Mouse (Mus musculus): ENCODE measurements around the gene Gm49388. TPM values are rescaled to one million over a fixed set of nuclear protein-coding genes. Genes with fewer than 3 reads are reported as not detected.
A peak's percentile ranks its signal among the peaks of the same experiment; 100 is the strongest.

The Gm49388 gene
- not detected in 2 replicates for polyA plus RNA-seq (2016; fragmentation: Nextera tagmentation; extraction: Ambion mirVana)

DNA sequence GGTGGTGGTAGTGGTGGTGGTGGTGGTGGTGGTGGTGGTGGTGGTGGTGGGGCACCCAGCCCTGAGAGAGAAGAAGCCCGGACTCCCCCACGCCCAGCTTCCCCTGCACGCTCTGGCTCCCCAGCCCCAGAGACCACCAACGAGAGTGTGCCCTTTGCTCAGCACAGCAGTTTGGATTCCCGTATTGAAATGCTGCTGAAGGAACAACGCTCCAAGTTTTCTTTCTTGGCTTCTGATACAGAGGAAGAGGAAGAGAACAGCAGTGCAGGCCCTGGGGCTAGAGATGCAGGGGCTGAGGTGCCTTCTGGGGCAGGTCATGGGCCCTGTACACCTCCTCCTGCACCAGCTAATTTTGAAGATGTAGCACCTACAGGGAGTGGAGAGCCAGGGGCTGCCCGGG, at the start of gene Gm49388:
Gene Gm49388, plus strand, starts transcription at position 301 of the 400 bp plus-strand sequence.
- Histone ChIP-seq H3K4me1 (replicated peaks) (no peaks in the 10 kb centered on the region), H3K9ac (no peak within 1 kb of the TSS; the same call in 1 of the 2 replicates), H3K4me3 (no peak within 1 kb of the TSS), H3K36me3 (peaks cover 98% of the 10 kb centered on the region), H3K4me2 (no peak within 1 kb of the TSS), H3K9me3 (replicated peaks) (no peaks in the 10 kb centered on the region), H3K27me3 (replicated peaks) (no peaks in the 10 kb centered on the region), H3K27ac (ENCODE audit: poor library complexity, severe bottlenecking) (no peak within 1 kb of the TSS)
- ATAC-seq (ENCODE audit: insufficient number of reproducible peaks, low FRiP score) = no peak
- WGBS = 90% methylated on average over 7 of the region's 7 CpGs

GRCm38 (mm10) chr7:127744366-127745045, 40.9 kb upstream of the Gm49388 start, which contains the start of gene Fbxl19:
Gene Fbxl19 (plus strand): TSS chr7:127744543.
- peaks cover 16% of the 10 kb centered on the region for H3K36me3 ChIP-seq
- WGBS = under 1% methylated on average over 26 of the region's 26 CpGs

GRCm38 (mm10) chr7:127745251-127745651, 40.2 kb upstream of the Gm49388 start:
- ATAC-seq (ENCODE audit: insufficient number of reproducible peaks, low FRiP score) = peak; percentile 85
- 0% methylated on average over 19 of the region's 19 CpGs for WGBS
- Histone ChIP-seq H3K27ac (ENCODE audit: poor library complexity, severe bottlenecking) (peak overlapping the region; percentile 83), H3K4me3 (peak overlapping the region; percentile 95), H3K27me3 (replicated peaks) (peaks cover 3% of the 10 kb centered on the region; the same call in 1 of the 2 replicates), H3K9me3 (replicated peaks) (no peaks in the 10 kb centered on the region), H3K4me2 (peak overlapping the region; percentile 98), H3K36me3 (peaks cover 23% of the 10 kb centered on the region), H3K4me1 (replicated peaks) (peaks cover 24% of the 10 kb centered on the region), H3K9ac (peak overlapping the region; percentile 92)

More at GRCm38 (mm10) chr7:127744366-127745045, 40.9 kb upstream of the Gm49388 start, which contains the start of gene Fbxl19:
- Histone ChIP-seq H3K9me3 (replicated peaks) (no peaks in the 10 kb centered on the region), H3K9ac (peak within 1 kb of the TSS; percentile 92), H3K4me1 (replicated peaks) (peaks cover 24% of the 10 kb centered on the region), H3K27me3 (replicated peaks) (no peaks in the 10 kb centered on the region), H3K27ac (ENCODE audit: poor library complexity, severe bottlenecking) (peak within 1 kb of the TSS; percentile 83), H3K4me3 (peak within 1 kb of the TSS; percentile 95), H3K4me2 (peak within 1 kb of the TSS; percentile 98)
- ATAC-seq (ENCODE audit: insufficient number of reproducible peaks, low FRiP score) = no peak

DNA sequence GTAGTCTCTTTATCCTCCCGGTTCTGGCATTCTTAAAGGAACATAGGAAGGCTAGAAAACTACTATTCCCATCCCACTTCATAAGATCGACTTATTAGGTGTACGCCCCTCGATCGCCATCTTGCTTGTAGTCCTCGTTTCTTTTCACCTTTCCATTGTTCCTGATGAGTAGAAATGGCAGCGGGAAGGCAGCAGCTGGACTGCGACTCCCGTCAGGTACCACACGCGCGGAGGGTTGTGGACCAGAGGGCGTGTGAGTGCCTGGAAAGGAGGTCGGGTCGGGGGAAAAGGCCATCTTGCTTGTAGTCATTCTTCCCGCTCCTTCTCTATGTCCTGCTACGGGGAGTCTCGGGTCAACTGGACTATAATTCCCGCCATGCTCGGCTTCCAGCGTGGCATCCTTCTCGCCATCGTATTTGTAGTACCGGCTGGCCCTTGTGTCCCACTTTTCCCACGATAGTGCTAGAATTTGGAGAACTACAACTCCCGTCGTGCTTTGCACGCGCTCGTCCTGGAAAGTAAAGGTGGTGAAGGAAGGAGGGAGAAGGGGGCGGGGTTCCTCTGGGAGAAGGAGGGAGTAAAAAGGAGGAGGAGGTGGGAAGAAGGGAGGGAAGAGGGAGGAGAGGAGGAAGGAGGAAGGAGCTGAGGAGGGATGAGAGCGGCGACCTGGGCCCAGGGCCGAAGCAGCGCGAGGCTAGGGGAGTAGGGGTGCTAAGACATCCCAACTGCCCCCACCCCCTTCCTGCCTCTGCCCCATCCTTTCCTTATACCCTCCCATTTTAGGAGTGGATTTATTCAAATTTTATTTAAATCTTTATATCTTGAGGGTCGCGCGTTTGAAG, 39.5 kb upstream of the Gm49388 start:
- Histone ChIP-seq H3K9me3 (replicated peaks) (no peaks in the 10 kb centered on the region), H3K9ac (peak overlapping the region; percentile 92), H3K4me2 (peak overlapping the region; percentile 98), H3K27ac (ENCODE audit: poor library complexity, severe bottlenecking) (peak overlapping the region; percentile 83), H3K36me3 (peaks cover 30% of the 10 kb centered on the region), H3K4me3 (peak overlapping the region; percentile 95), H3K4me1 (replicated peaks) (peaks cover 24% of the 10 kb centered on the region), H3K27me3 (replicated peaks) (peaks cover 9% of the 10 kb centered on the region; the same call in 1 of the 2 replicates)
- under 1% methylated on average over 39 of the region's 39 CpGs for WGBS
- peak; percentile 80 for ATAC-seq (ENCODE audit: insufficient number of reproducible peaks, low FRiP score)

- under 1% methylated on average over 44 of the region's 62 CpGs for WGBS
- Histone ChIP-seq H3K27me3 (replicated peaks) (peaks cover 15% of the 10 kb centered on the region; the same call in 1 of the 2 replicates), H3K9me3 (replicated peaks) (no peaks in the 10 kb centered on the region), H3K4me3 (peak overlapping the region; percentile 95), H3K9ac (peak overlapping the region; percentile 92), H3K27ac (ENCODE audit: poor library complexity, severe bottlenecking) (peak overlapping the region; percentile 83), H3K4me1 (replicated peaks) (peaks cover 24% of the 10 kb centered on the region), H3K4me2 (peak overlapping the region; percentile 98), H3K36me3 (peaks cover 39% of the 10 kb centered on the region)
- peak; percentile 29 for ATAC-seq (ENCODE audit: insufficient number of reproducible peaks, low FRiP score)
Measured at GRCm38 (mm10) chr7:127746494-127747491, 38.6 kb upstream of the Gm49388 start.

DNA sequence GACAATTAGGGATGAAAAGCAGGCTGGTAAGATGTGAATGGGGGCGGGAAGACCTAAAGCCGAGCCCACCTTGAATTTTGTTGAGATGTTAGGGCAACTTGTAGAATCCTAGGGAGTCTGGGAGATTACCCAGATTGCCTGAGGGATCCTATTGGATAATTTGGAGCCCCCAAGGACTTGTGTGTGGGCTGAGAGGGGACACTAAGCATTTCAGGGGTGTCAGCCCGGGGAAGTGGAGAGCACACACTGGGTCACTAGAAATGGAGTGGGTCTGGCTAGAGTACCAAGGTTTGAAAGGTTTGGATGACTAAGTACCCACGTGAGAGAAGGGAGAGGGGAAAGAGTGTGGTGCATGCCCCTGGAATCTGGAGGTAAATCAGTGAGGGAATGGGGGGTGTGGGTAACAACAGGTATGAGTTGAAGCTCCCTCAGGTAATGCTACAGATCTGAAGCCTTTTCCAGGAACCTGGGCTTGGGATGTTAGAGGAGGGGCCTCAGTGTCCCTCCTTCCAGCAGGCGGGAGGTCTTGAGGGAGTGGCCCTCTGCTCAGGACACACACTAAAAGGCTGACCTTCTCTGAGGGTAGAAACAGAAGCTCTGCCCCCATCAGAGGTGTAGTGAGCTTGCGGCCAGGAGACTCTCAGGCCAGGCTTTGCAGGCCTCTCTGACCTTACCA, 37.7 kb upstream of the Gm49388 start:
- Histone ChIP-seq H3K9me3 (replicated peaks) (no peaks in the 10 kb centered on the region), H3K27me3 (replicated peaks) (peaks cover 15% of the 10 kb centered on the region; the same call in 1 of the 2 replicates), H3K27ac (ENCODE audit: poor library complexity, severe bottlenecking) (no peak overlapping the region), H3K4me3 (peak overlapping the region; percentile 95), H3K36me3 (peaks cover 47% of the 10 kb centered on the region), H3K4me1 (replicated peaks) (peaks cover 24% of the 10 kb centered on the region), H3K9ac (peak overlapping the region; percentile 92), H3K4me2 (peak overlapping the region; percentile 98)
- WGBS = 63% methylated on average over 6 of the region's 6 CpGs
- no peak for ATAC-seq (ENCODE audit: insufficient number of reproducible peaks, low FRiP score)

- Histone ChIP-seq H3K27ac (ENCODE audit: poor library complexity, severe bottlenecking) (no peak overlapping the region), H3K9me3 (replicated peaks) (no peaks in the 10 kb centered on the region), H3K9ac (0 out of 2 replicates have a peak overlapping the region, but pooled peaks have one; percentile 16), H3K27me3 (replicated peaks) (peaks cover 16% of the 10 kb centered on the region; the same call in 1 of the 2 replicates), H3K4me3 (peak overlapping the region; percentile 95; the same call in 1 of the 2 replicates), H3K4me1 (replicated peaks) (peaks cover 24% of the 10 kb centered on the region), H3K4me2 (peak overlapping the region; percentile 98; the same call in 1 of the 2 replicates), H3K36me3 (peaks cover 52% of the 10 kb centered on the region)
- ATAC-seq (ENCODE audit: insufficient number of reproducible peaks, low FRiP score) = no peak
- 94% methylated on average over 28 of the region's 28 CpGs for WGBS
Measured at GRCm38 (mm10) chr7:127748235-127748560, 37.2 kb upstream of the Gm49388 start.

- no peak overlapping the region for H3K9ac ChIP-seq
- ATAC-seq (ENCODE audit: insufficient number of reproducible peaks, low FRiP score) = no peak
- peaks cover 70% of the 10 kb centered on the region for H3K36me3 ChIP-seq
- WGBS = 87% methylated on average over 19 of the region's 19 CpGs
- no peak overlapping the region for H3K4me2 ChIP-seq
- no peak overlapping the region for H3K27ac ChIP-seq (ENCODE audit: poor library complexity, severe bottlenecking)
- no peaks in the 10 kb centered on the region for H3K9me3 ChIP-seq (replicated peaks)
- peaks cover 19% of the 10 kb centered on the region for H3K4me1 ChIP-seq (replicated peaks)
- no peak overlapping the region for H3K4me3 ChIP-seq
- peaks cover 34% of the 10 kb centered on the region; the same call in 1 of the 2 replicates for H3K27me3 ChIP-seq (replicated peaks)
Measured at GRCm38 (mm10) chr7:127750131-127751127, 35.0 kb upstream of the Gm49388 start.

DNA sequence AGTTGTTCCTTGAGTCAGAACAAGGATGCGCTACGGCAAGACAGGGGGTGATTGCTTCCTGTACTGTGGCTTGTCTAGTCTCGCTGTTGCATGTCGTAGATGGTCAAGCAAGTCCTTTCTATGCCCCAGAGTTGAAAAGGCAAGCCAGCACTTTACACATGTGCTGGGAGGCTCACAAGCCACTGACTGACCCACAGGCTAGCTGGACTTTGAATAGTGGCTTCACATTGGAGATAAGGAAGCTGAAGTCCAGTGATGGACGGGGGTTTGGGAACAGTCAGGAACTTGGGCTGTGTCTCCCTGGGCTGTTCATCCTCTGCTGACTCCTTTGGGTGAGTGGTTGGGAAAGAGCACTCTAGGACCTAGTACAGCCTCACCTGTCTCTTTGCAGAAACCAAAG, 33.8 kb upstream of the Gm49388 start:
- ATAC-seq (ENCODE audit: insufficient number of reproducible peaks, low FRiP score) = no peak
- WGBS = 87% methylated on average over 5 of the region's 5 CpGs
- no peak overlapping the region for H3K4me3 ChIP-seq

More for the DNA sequence above, 33.8 kb upstream of the Gm49388 start:
- Histone ChIP-seq H3K9ac (no peak overlapping the region), H3K27me3 (replicated peaks) (peaks cover 46% of the 10 kb centered on the region), H3K4me1 (replicated peaks) (peaks cover 19% of the 10 kb centered on the region), H3K4me2 (no peak overlapping the region), H3K9me3 (replicated peaks) (no peaks in the 10 kb centered on the region), H3K36me3 (peaks cover 78% of the 10 kb centered on the region), H3K27ac (ENCODE audit: poor library complexity, severe bottlenecking) (no peak overlapping the region)
